Mouse (Mus musculus): ENCODE results near the gene 1700018B08Rik. TPM values are rescaled to one million over a fixed set of nuclear protein-coding genes. Genes with fewer than 3 reads are reported as not detected.

1700018B08Rik gene
- polyA plus RNA-seq (2015; fragmentation: Nextera tagmentation; extraction: Ambion mirVana): not detected in 2 replicates

- no peak within 1 kb of the TSS for H3K4me2 ChIP-seq
- no peaks in the 10 kb centered on the region for H3K36me3 ChIP-seq
- peaks cover 3% of the 10 kb centered on the region; the same call in 1 of the 2 replicates for H3K4me1 ChIP-seq
- no peak within 1 kb of the TSS for H3K9ac ChIP-seq
- ATAC-seq (ENCODE audit: extremely low read depth, insufficient number of reproducible peaks, low FRiP score, low TSS enrichment): no peak
- 69% methylated on average over 12 of the region's 12 CpGs for WGBS
- peaks cover 49% of the 10 kb centered on the region for H3K27me3 ChIP-seq (replicated peaks)
- no peak within 1 kb of the TSS for H3K4me3 ChIP-seq
- H3K9me3 ChIP-seq: no peaks in the 10 kb centered on the region; the same call in 1 of the 2 replicates
- H3K27ac ChIP-seq (replicated peaks): no peak within 1 kb of the TSS
These were observed at the start of gene 1700018B08Rik for GRCm38 (mm10) chr8:121544276-121544785. Gene 1700018B08Rik (minus strand): TSS chr8:121544320.

DNA sequence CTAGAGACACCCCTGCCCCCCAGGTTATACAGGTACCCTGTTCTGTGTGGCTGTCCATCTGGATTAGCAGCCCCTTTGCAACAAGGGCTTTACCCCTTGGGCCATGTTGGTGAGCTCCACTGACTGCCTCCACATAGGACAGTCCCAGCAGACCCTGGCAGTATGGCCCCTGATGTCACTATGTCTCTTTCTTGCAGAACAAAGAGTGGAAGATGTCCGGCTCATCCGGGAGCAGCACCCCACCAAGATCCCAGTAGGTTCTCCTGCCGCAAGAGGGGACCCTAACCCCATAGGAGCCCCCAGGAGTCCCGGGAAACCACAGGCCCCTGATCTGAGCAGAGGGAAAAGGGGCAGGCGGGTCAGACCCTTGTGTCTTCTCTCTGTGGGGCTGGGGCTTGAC is 49.2 kb upstream of the 1700018B08Rik start:
- peaks cover 37% of the 10 kb centered on the region for H3K4me1 ChIP-seq
- no peak overlapping the region for H3K4me3 ChIP-seq
- ATAC-seq (ENCODE audit: extremely low read depth, insufficient number of reproducible peaks, low FRiP score, low TSS enrichment): no peak
- H3K36me3 ChIP-seq: peaks cover 50% of the 10 kb centered on the region
- H3K27me3 ChIP-seq (replicated peaks): no peaks in the 10 kb centered on the region
- 89% methylated on average over 5 of the region's 5 CpGs for WGBS
- no peak overlapping the region for H3K9ac ChIP-seq
- no peak overlapping the region for H3K4me2 ChIP-seq
- no peaks in the 10 kb centered on the region for H3K9me3 ChIP-seq
- H3K27ac ChIP-seq (replicated peaks): 0 out of 2 replicates have a peak overlapping the region, but pooled peaks have one; percentile 26

GRCm38 (mm10) chr8:121591178-121592066 is 47.3 kb upstream of the 1700018B08Rik start:
- H3K9me3 ChIP-seq: no peaks in the 10 kb centered on the region
- peak overlapping the region; percentile 73 for H3K4me3 ChIP-seq
- peaks cover 37% of the 10 kb centered on the region for H3K4me1 ChIP-seq
- ATAC-seq (ENCODE audit: extremely low read depth, insufficient number of reproducible peaks, low FRiP score, low TSS enrichment): peak; percentile 5; the same call in 1 of the 2 replicates
- peak overlapping the region; percentile 90 for H3K4me2 ChIP-seq
- 16% methylated on average over 20 of the region's 20 CpGs for WGBS
- peak overlapping the region; percentile 58; the same call in 1 of the 2 replicates for H3K27ac ChIP-seq (replicated peaks)
- no peaks in the 10 kb centered on the region for H3K27me3 ChIP-seq (replicated peaks)
- H3K36me3 ChIP-seq: peaks cover 34% of the 10 kb centered on the region
- H3K9ac ChIP-seq: peak overlapping the region; percentile 93

- Histone ChIP-seq H3K4me3 (peak within 1 kb of the TSS; percentile 73), H3K27me3 (replicated peaks) (no peaks in the 10 kb centered on the region), H3K27ac (replicated peaks) (peak within 1 kb of the TSS; percentile 58), H3K9ac (peak within 1 kb of the TSS; percentile 93), H3K9me3 (no peaks in the 10 kb centered on the region), H3K4me1 (peaks cover 41% of the 10 kb centered on the region), H3K36me3 (peaks cover 25% of the 10 kb centered on the region), H3K4me2 (peak within 1 kb of the TSS; percentile 90)
- WGBS: under 1% methylated on average over 94 of the region's 94 CpGs
- peak; percentile 77 for ATAC-seq (ENCODE audit: extremely low read depth, insufficient number of reproducible peaks, low FRiP score, low TSS enrichment)
These were observed 46.4 kb upstream of the 1700018B08Rik start, which contains the start of gene Map1lc3b for GRCm38 (mm10) chr8:121590203-121591177. Gene Map1lc3b (plus strand): TSS chr8:121590361.

GRCm38 (mm10) chr8:121589205-121589726 is 45.1 kb upstream of the 1700018B08Rik start:
- no peak for ATAC-seq (ENCODE audit: extremely low read depth, insufficient number of reproducible peaks, low FRiP score, low TSS enrichment)
- H3K27ac ChIP-seq (replicated peaks): peak overlapping the region; percentile 45
- H3K4me1 ChIP-seq: peaks cover 43% of the 10 kb centered on the region
- WGBS: 18% methylated on average over 2 of the region's 2 CpGs
- H3K27me3 ChIP-seq (replicated peaks): no peaks in the 10 kb centered on the region
- no peaks in the 10 kb centered on the region for H3K9me3 ChIP-seq
- H3K36me3 ChIP-seq: peaks cover 13% of the 10 kb centered on the region
- H3K4me2 ChIP-seq: peak overlapping the region; percentile 90
- H3K4me3 ChIP-seq: no peak overlapping the region
- peak overlapping the region; percentile 81 for H3K9ac ChIP-seq

DNA sequence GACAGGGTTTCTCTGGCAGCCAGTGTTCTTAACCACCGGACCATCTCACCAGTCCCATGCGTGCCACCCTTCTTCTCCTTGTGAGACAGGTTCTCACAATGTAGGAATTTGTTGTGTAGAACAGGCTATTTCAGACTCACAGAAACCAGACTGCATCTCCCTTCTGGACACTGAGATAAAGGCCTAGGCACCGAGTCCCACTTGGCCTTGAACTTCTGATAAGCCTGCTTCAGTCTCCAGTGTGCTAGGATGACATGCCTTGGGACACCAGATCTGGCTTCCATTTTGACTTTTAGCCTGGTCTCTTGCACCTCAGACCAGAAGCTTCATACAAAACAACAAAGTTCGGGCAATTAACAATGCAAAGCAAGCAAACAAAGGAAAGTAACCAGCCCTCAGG is 44.6 kb upstream of the 1700018B08Rik start:
- WGBS: 60% methylated on average over 4 of the region's 4 CpGs
- H3K9ac ChIP-seq: no peak overlapping the region
- no peaks in the 10 kb centered on the region for H3K9me3 ChIP-seq
- no peaks in the 10 kb centered on the region for H3K27me3 ChIP-seq (replicated peaks)
- H3K4me2 ChIP-seq: no peak overlapping the region
- H3K4me1 ChIP-seq: peaks cover 38% of the 10 kb centered on the region
- no peak for ATAC-seq (ENCODE audit: extremely low read depth, insufficient number of reproducible peaks, low FRiP score, low TSS enrichment)
- H3K36me3 ChIP-seq: peaks cover 8% of the 10 kb centered on the region
- no peak overlapping the region for H3K4me3 ChIP-seq
- H3K27ac ChIP-seq (replicated peaks): no peak overlapping the region; the same call in 1 of the 2 replicates

DNA sequence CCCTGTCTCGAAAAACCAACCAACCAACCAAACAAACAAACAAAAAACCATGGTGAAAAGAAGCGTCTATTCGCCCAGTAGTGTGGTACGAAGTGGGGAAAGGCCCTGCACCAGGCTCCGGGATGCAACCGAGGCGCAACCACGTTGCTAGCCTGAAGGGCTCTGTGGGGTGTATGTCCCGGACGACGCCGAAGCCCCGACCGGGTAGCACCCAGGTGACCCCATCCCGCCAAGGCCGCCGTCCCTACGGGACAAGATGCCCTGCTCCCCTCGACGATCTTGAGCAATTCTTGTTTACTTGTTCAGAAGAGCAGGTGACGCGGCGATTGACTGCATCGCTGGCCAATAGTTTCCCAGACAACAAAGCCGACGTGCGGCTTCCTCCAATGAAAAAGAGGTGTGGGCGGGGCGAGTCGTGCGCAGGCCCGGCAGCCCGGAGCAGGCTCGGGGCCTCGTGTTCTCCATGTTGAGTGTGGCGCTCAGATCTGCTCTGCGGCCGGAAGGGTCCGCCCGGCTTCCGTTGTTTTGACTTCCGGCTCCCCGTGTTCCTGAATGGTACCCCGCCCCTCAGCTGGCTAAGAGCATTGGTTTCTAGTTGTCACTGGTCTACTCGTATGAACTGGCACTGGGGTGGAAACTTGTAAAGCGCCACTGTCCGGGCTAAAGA is 41.2 kb upstream of the 1700018B08Rik start:
- peak overlapping the region; percentile 72 for H3K4me3 ChIP-seq
- peak overlapping the region; percentile 85 for H3K9ac ChIP-seq
- H3K36me3 ChIP-seq: no peaks in the 10 kb centered on the region
- H3K4me2 ChIP-seq: peak overlapping the region; percentile 73
- H3K27ac ChIP-seq (replicated peaks): peak overlapping the region; percentile 64
- no peaks in the 10 kb centered on the region for H3K27me3 ChIP-seq (replicated peaks)
- peak; percentile 91 for ATAC-seq (ENCODE audit: extremely low read depth, insufficient number of reproducible peaks, low FRiP score, low TSS enrichment)
- WGBS: 1% methylated on average over 47 of the region's 47 CpGs
- H3K4me1 ChIP-seq: peaks cover 15% of the 10 kb centered on the region
- H3K9me3 ChIP-seq: no peaks in the 10 kb centered on the region

DNA sequence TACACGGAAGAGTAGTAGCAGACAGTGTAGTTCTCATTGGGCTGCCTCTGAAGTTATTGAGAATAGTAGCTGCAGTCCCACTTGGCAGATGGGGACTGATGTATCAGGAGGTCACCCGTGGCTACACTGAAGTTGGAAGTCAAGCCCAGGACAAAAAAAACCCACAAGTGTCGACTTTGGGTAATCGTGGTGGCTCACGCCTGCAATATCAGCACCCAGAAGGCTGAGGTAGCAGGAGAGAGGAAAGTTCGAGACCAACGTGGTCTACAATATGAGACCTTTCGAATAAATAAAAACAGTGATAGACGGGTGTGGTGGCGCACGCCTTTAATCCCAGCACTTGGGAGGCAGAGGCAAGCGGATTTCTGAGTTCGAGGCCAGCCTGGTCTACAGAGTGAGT is 40.6 kb upstream of the 1700018B08Rik start:
- no peak for ATAC-seq (ENCODE audit: extremely low read depth, insufficient number of reproducible peaks, low FRiP score, low TSS enrichment)
- 40% methylated on average over 13 of the region's 13 CpGs for WGBS
- H3K4me3 ChIP-seq: peak overlapping the region; percentile 72
- no peaks in the 10 kb centered on the region for H3K9me3 ChIP-seq
- peak overlapping the region; percentile 73 for H3K4me2 ChIP-seq
- peaks cover 13% of the 10 kb centered on the region for H3K4me1 ChIP-seq
- H3K27me3 ChIP-seq (replicated peaks): no peaks in the 10 kb centered on the region
- peak overlapping the region; percentile 85 for H3K9ac ChIP-seq
- H3K36me3 ChIP-seq: no peaks in the 10 kb centered on the region
- no peak overlapping the region for H3K27ac ChIP-seq (replicated peaks)

DNA sequence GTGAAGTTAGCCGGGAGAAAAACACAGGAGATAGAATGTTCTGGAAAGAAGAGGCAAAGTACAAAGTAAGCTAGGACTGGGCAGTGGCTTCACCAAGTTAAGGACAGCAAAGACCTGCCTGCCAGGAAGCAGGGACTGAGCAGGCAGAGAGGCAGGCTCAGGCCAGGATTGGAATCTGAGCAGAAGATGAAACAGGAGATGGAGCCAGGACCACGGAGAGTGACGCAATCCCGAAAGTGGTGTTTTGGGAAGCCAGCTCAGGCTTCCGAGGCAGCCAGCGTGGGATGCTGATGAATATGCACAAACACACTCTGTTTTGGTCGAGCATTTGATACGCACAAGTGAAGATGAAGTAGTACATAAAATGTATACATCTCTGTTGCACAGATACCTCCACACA is 39.5 kb upstream of the 1700018B08Rik start:
- no peak overlapping the region for H3K27ac ChIP-seq (replicated peaks)
- H3K9me3 ChIP-seq: no peaks in the 10 kb centered on the region
- no peaks in the 10 kb centered on the region for H3K27me3 ChIP-seq (replicated peaks)
- H3K4me3 ChIP-seq: no peak overlapping the region
- H3K4me1 ChIP-seq: peaks cover 8% of the 10 kb centered on the region
- no peak overlapping the region for H3K4me2 ChIP-seq
- no peaks in the 10 kb centered on the region for H3K36me3 ChIP-seq
- WGBS: 49% methylated on average over 8 of the region's 8 CpGs
- no peak overlapping the region for H3K9ac ChIP-seq
- ATAC-seq (ENCODE audit: extremely low read depth, insufficient number of reproducible peaks, low FRiP score, low TSS enrichment): no peak

DNA sequence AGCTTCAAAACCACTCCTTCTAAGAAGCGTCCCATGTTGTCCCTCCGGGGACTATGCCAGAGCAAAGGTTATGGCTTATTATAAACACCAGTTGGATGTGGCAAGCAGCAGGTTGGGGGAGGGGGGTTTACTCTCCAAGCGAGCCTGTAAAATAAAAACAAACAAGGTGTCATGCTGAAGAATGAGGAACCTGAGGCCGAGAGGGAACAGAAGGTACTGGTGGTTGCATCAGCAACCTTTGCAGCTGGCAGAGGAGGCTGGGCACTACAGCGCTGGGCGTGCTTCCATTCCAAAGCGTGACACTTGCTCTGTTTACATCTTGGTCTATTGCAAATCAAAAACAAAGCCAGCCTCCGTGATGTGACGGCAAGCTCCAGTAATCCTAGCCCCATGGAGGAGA is 36.3 kb upstream of the 1700018B08Rik start:
- H3K27ac ChIP-seq (replicated peaks): no peak overlapping the region
- H3K4me2 ChIP-seq: no peak overlapping the region
- no peaks in the 10 kb centered on the region for H3K36me3 ChIP-seq
- no peak overlapping the region for H3K9ac ChIP-seq
- H3K9me3 ChIP-seq: no peaks in the 10 kb centered on the region
- ATAC-seq (ENCODE audit: extremely low read depth, insufficient number of reproducible peaks, low FRiP score, low TSS enrichment): no peak
- peaks cover 22% of the 10 kb centered on the region for H3K4me1 ChIP-seq
- H3K4me3 ChIP-seq: no peak overlapping the region
- no peaks in the 10 kb centered on the region for H3K27me3 ChIP-seq (replicated peaks)
- 39% methylated on average over 9 of the region's 9 CpGs for whole genome bisulfite sequencing
